Mouse (Mus musculus) ES-Bruce4 (cell line): ENCODE results near the gene Pcolce. TPM values are rescaled to one million over a fixed set of nuclear protein-coding genes. Genes with fewer than 3 reads are reported as not detected.

Source experiments
- H3K27ac ChIP-seq: 2 replicates; pipeline ENCODE4 v1.5.1; 2012; ENCODE audit warnings: low read length, inconsistent platforms; ENCODE audit not compliant: insufficient read depth
- H3K27me3 ChIP-seq: 2 replicates; pipeline ENCODE4 v1.6.1; 2012; ENCODE audit warnings: mild to moderate bottlenecking, low read length, inconsistent platforms; ENCODE audit not compliant: control insufficient read depth, poor library complexity, insufficient read depth, severe bottlenecking
- H3K36me3 ChIP-seq: 2 replicates; pipeline ENCODE4 v1.6.1; 2012; ENCODE audit warnings: inconsistent platforms, mild to moderate bottlenecking, low read length, moderate library complexity; ENCODE audit not compliant: control insufficient read depth, poor library complexity, insufficient read depth, severe bottlenecking
- H3K4me1 ChIP-seq: one replicate; pipeline ENCODE4 v1.8.1; 2011; ENCODE audit warnings: low read length; ENCODE audit not compliant: control insufficient read depth, insufficient read depth
- H3K4me3 ChIP-seq: 2 replicates; pipeline ENCODE4 v1.5.1; 2011; ENCODE audit warnings: low read depth, mild to moderate bottlenecking, low read length
- H3K9ac ChIP-seq: 2 replicates; pipeline ENCODE4 v1.6.1; 2012; ENCODE audit warnings: low read depth, mild to moderate bottlenecking, inconsistent platforms; ENCODE audit not compliant: poor library complexity, severe bottlenecking
- H3K9me3 ChIP-seq: replicated peaks from 2 replicates; pipeline ENCODE4 v1.6.1; 2012; ENCODE audit warnings: mild to moderate bottlenecking, low read length, inconsistent platforms; ENCODE audit not compliant: control insufficient read depth, poor library complexity, insufficient read depth, severe bottlenecking
- CTCF ChIP-seq: IDR thresholded peaks from one replicate; pipeline ENCODE4 v1.8.1; 2011; ENCODE audit warnings: low read depth, low read length
- EP300 ChIP-seq: IDR thresholded peaks from 2 replicates; pipeline ENCODE4 v1.6.1; 2011; ENCODE audit warnings: low read depth, low read length; ENCODE audit not compliant: insufficient read depth
- POLR2A ChIP-seq: IDR thresholded peaks from one replicate; pipeline ENCODE4 v1.8.1; 2011; ENCODE audit warnings: low read length; ENCODE audit not compliant: insufficient read depth
- polyA plus RNA-seq: library from polyadenylated mRNA; stranded (reverse); fragments of >200 nt; gene quantifications from 2 replicates; pipeline ENCODE4 v1.2.4, GENCODE M21; 2011; ENCODE audit warnings: low read depth; ENCODE audit not compliant: missing spikeins, insufficient read depth, insufficient read length

Pcolce gene
- polyA plus RNA-seq, 1 experiment: 49.2 TPM

DNA sequence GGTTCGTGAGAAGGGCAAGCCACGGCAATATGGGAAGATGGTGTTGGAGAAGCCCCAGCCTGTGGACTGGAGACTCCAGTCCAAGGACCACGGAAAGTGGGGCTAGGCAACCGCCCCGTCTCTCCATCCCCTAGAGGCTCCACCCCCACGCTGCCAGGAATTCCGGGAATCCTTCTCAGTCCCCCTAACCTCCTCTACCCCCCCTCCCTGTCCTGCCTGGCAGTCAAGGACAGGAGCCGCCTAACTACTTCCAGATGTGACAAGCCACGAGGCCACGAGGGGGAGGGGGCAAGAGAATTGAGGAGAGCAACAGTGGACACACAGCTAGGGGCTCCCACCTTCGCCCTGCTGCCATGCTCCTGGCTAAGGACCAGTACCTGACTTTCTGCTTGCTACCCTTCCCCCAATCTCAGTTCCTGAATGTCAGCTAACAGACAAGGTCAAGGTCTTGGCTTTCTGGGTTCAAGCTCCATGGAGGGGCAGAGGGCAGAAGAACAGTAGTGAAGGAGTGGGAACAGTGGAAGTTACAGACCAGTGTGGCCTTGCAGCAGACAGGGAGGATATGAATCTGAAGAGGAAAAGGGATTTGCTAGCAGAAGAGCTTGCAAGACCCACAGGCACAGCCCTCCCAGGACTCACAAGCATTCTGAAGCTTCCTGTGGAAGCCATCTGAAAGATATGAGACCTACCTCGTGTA is 2.9 kb downstream of the Pcolce start:
- Histone ChIP-seq H3K4me1 (peaks cover 10% of the 10 kb centered on the region), H3K27me3 (no peaks in the 10 kb centered on the region), H3K4me3 (peak overlapping the region; percentile 66), H3K27ac (peak overlapping the region; percentile 62), H3K9ac (peak overlapping the region; percentile 60), H3K36me3 (peaks cover 4% of the 10 kb centered on the region; the same call in 1 of the 2 replicates), H3K9me3 (no peaks in the 10 kb centered on the region)
- TF ChIP-seq CTCF (no peak), EP300 (peak; percentile 82), POLR2A (no peak)

- no peaks in the 10 kb centered on the region for H3K9me3 ChIP-seq
- peak overlapping the region; percentile 60 for H3K9ac ChIP-seq
These were observed 3.5 kb downstream of the Pcolce start for GRCm38 (mm10) chr5:137610056-137610455.

GRCm38 (mm10) chr5:137609292-137609691 is 4.3 kb downstream of the Pcolce start:
- Histone ChIP-seq H3K27ac (peak overlapping the region; percentile 62), H3K9ac (peak overlapping the region; percentile 62), H3K4me3 (peak overlapping the region; percentile 48), H3K4me1 (peaks cover 10% of the 10 kb centered on the region), H3K9me3 (no peaks in the 10 kb centered on the region), H3K27me3 (no peaks in the 10 kb centered on the region), H3K36me3 (peaks cover 8% of the 10 kb centered on the region)
- TF ChIP-seq EP300 (no peak), CTCF (no peak), POLR2A (no peak)

More at GRCm38 (mm10) chr5:137610056-137610455, 3.5 kb downstream of the Pcolce start:
- peaks cover 10% of the 10 kb centered on the region for H3K4me1 ChIP-seq
- no peaks in the 10 kb centered on the region for H3K27me3 ChIP-seq
- H3K4me3 ChIP-seq: peak overlapping the region; percentile 66
- peak overlapping the region; percentile 62 for H3K27ac ChIP-seq
- H3K36me3 ChIP-seq: peaks cover 8% of the 10 kb centered on the region
- TF ChIP-seq EP300 (no peak), POLR2A (no peak), CTCF (no peak)

- Histone ChIP-seq H3K4me1 (peaks cover 10% of the 10 kb centered on the region), H3K36me3 (peaks cover 8% of the 10 kb centered on the region)
These were observed 4.9 kb downstream of the Pcolce start for GRCm38 (mm10) chr5:137608654-137609190.

DNA sequence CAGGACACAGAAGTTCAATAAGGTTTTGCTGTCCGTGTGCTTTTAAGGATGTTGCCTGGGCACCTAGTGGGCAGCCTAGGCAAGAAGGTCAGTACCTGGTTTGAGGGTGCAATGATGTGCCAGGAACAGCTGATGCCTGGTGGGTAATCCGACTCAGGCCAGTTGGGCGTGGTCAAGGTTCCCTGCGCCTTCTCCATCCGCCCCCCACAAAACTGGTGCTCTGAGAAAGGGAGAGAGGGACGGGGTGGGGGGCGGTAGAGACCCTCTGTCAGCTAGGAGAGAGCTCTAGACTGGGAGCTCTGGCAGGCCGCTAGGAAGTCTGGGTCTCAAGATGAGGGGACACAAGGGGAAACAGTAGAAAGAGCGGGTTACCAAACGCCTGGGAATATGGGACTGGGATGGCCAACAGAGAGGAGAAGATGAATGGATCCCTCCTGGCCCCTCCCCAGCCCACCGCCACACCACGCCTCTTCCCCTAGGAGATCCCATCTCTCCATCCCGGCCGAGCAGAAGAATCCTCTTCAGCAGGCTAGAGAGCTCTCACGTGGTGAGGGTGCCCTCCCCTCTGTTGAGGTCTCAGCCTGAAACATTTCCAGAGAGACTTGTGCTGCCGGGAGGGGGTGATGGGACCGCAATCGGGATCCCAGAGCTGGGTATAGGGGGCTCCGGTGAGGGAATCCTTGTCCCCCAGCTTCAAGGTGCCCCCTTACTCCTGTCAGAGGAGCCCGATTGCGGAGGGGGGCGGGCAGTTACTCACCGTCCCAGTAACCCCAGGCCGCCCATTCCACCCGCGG is 5.5 kb downstream of the Pcolce start:
- Histone ChIP-seq H3K27ac (peak overlapping the region; percentile 44), H3K36me3 (peaks cover 10% of the 10 kb centered on the region), H3K27me3 (no peaks in the 10 kb centered on the region), H3K9ac (peak overlapping the region; percentile 62), H3K4me1 (peaks cover 10% of the 10 kb centered on the region), H3K4me3 (peak overlapping the region; percentile 48), H3K9me3 (no peaks in the 10 kb centered on the region)
- TF ChIP-seq POLR2A (no peak), EP300 (0 out of 2 replicates have a peak, but pooled peaks have one; percentile 10)

More at GRCm38 (mm10) chr5:137608654-137609190, 4.9 kb downstream of the Pcolce start:
- Histone ChIP-seq H3K27me3 (no peaks in the 10 kb centered on the region), H3K27ac (peak overlapping the region; percentile 62), H3K4me3 (peak overlapping the region; percentile 48), H3K9ac (peak overlapping the region; percentile 62), H3K9me3 (no peaks in the 10 kb centered on the region)
- TF ChIP-seq CTCF (no peak), POLR2A (no peak), EP300 (no peak)
